Mouse (Mus musculus) hindbrain, embryonic 11.5 days (tissue): ENCODE data around the gene Ptprq. TPM values are rescaled to one million over a fixed set of nuclear protein-coding genes. Genes with fewer than 3 reads are reported as not detected.

Experiments
- ATAC-seq: fragments of 200-750 bp; cut with Nextera tagmentation; 2 replicates; pipeline ENCODE4 v1.8.0; 2017; ENCODE audit warnings: mild to moderate bottlenecking, moderate TSS enrichment, moderate library complexity; ENCODE audit not compliant: low FRiP score
- DNase-seq: peaks from one replicate; pipeline ENCODE4 v3.0.0-alpha.2; 2015; ENCODE audit warnings: low spot score
- H3K27ac ChIP-seq: fragments of 300-500 bp; sonication (generic); 2 replicates; pipeline ENCODE4 v1.5.1; 2014; ENCODE audit warnings: mild to moderate bottlenecking, low read depth, low read length
- H3K27me3 ChIP-seq: fragments of 300-500 bp; sonication (generic); 2 replicates; pipeline ENCODE4 v1.6.1; 2014; ENCODE audit warnings: mild to moderate bottlenecking, low read length, moderate library complexity, mixed read lengths; ENCODE audit not compliant: control insufficient read depth, insufficient read depth
- H3K36me3 ChIP-seq: fragments of 300-500 bp; sonication (generic); 2 replicates; pipeline ENCODE4 v1.6.1; 2014; ENCODE audit warnings: mild to moderate bottlenecking, low read length, moderate library complexity, mixed read lengths; ENCODE audit not compliant: control insufficient read depth, insufficient read depth
- H3K4me1 ChIP-seq: fragments of 300-500 bp; sonication (generic); replicated peaks from 2 replicates; pipeline ENCODE4 v1.6.1; 2014; ENCODE audit warnings: low read length, mixed read lengths; ENCODE audit not compliant: control insufficient read depth, insufficient read depth
- H3K4me2 ChIP-seq: fragments of 300-500 bp; sonication (generic); replicated peaks from 2 replicates; pipeline ENCODE4 v1.6.1; 2014; ENCODE audit warnings: mild to moderate bottlenecking, low read depth, low read length
- H3K4me3 ChIP-seq: fragments of 300-500 bp; sonication (generic); 2 replicates; pipeline ENCODE4 v1.5.1; 2014; ENCODE audit warnings: low read depth, low read length
- H3K9ac ChIP-seq: fragments of 300-500 bp; sonication (generic); 2 replicates; pipeline ENCODE4 v1.6.1; 2014; ENCODE audit warnings: low read depth, low read length
- H3K9me3 ChIP-seq: fragments of 300-500 bp; sonication (generic); 2 replicates; pipeline ENCODE4 v1.6.1; 2016; ENCODE audit warnings: low read length; ENCODE audit not compliant: control insufficient read depth
- WGBS: fragments of 180-500 bp; shearing (Covaris S2); extraction: QIAGEN DNeasy Blood & Tissue Kit; methylation state at CpG from one replicate; pipeline ENCODE4 v1.1.7; 2014; 5-methylcytosine and 5-hydroxymethylcytosine counted together
- polyA plus RNA-seq: library from polyadenylated mRNA; unstranded; fragments of >200 nt; fragmentation: Nextera tagmentation; extraction: Ambion mirVana; gene quantifications from 2 replicates; pipeline ENCODE4 v1.2.1, GENCODE M21; 2014

Gene Ptprq
- polyA plus RNA-seq, 1 experiment from 2014 or later, result 0.03 TPM

GRCm38 (mm10) chr10:107735448-107735847, 15.6 kb upstream of the Ptprq start:
- WGBS, result 72% methylated on average over 7 of the region's 7 CpGs
- H3K9me3 ChIP-seq, result no peaks in the 10 kb centered on the region

GRCm38 (mm10) chr10:107734327-107734726, 14.5 kb upstream of the Ptprq start:
- DNase-seq (no peak), ATAC-seq (peak; percentile 45; the same call in 1 of the 2 replicates)
- Histone ChIP-seq H3K27me3 (no peaks in the 10 kb centered on the region), H3K4me3 (no peak overlapping the region), H3K36me3 (no peaks in the 10 kb centered on the region), H3K4me1 (no peaks in the 10 kb centered on the region), H3K9ac (no peak overlapping the region), H3K27ac (no peak overlapping the region), H3K9me3 (no peaks in the 10 kb centered on the region), H3K4me2 (no peak overlapping the region)

More at GRCm38 (mm10) chr10:107735448-107735847, 15.6 kb upstream of the Ptprq start:
- Histone ChIP-seq H3K36me3 (no peaks in the 10 kb centered on the region), H3K27ac (no peak overlapping the region), H3K27me3 (no peaks in the 10 kb centered on the region), H3K4me2 (no peak overlapping the region), H3K4me3 (no peak overlapping the region), H3K9ac (no peak overlapping the region), H3K4me1 (no peaks in the 10 kb centered on the region)
- ATAC-seq (no peak), DNase-seq (no peak)

GRCm38 (mm10) chr10:107725631-107726030, 5.8 kb upstream of the Ptprq start:
- WGBS, result 68% methylated on average over 7 of the region's 7 CpGs
- Histone ChIP-seq H3K4me2 (no peak overlapping the region), H3K27me3 (no peaks in the 10 kb centered on the region), H3K9me3 (no peaks in the 10 kb centered on the region), H3K9ac (no peak overlapping the region), H3K27ac (no peak overlapping the region), H3K36me3 (no peaks in the 10 kb centered on the region), H3K4me3 (no peak overlapping the region), H3K4me1 (no peaks in the 10 kb centered on the region)
- DNase-seq (no peak), ATAC-seq (no peak)

GRCm38 (mm10) chr10:107704443-107704842, 15.4 kb downstream of the Ptprq start:
- WGBS, result 49% methylated on average over 3 of the region's 3 CpGs
- no peaks in the 10 kb centered on the region for H3K36me3 ChIP-seq
- ATAC-seq (no peak), DNase-seq (peak; percentile 16)
- no peak overlapping the region for H3K4me3 ChIP-seq
- no peak overlapping the region for H3K4me2 ChIP-seq
- H3K9ac ChIP-seq, result no peak overlapping the region
- H3K27ac ChIP-seq, result no peak overlapping the region
- H3K4me1 ChIP-seq, result no peaks in the 10 kb centered on the region
- no peaks in the 10 kb centered on the region for H3K27me3 ChIP-seq
- no peaks in the 10 kb centered on the region for H3K9me3 ChIP-seq

- ATAC-seq (no peak), DNase-seq (no peak)
- Histone ChIP-seq H3K4me2 (no peak overlapping the region), H3K9me3 (no peaks in the 10 kb centered on the region), H3K4me3 (no peak overlapping the region), H3K27ac (no peak overlapping the region), H3K9ac (no peak overlapping the region), H3K4me1 (no peaks in the 10 kb centered on the region), H3K27me3 (no peaks in the 10 kb centered on the region), H3K36me3 (no peaks in the 10 kb centered on the region)
- WGBS, result 86% methylated on average over 3 of the region's 3 CpGs
Observed at GRCm38 (mm10) chr10:107700944-107701343, 18.9 kb downstream of the Ptprq start.

GRCm38 (mm10) chr10:107698716-107699115, 21.1 kb downstream of the Ptprq start:
- no peak overlapping the region for H3K4me2 ChIP-seq
- no peak overlapping the region for H3K27ac ChIP-seq
- 86% methylated on average over 2 of the region's 2 CpGs for WGBS
- no peak overlapping the region for H3K4me3 ChIP-seq
- ATAC-seq (no peak), DNase-seq (no peak)
- no peaks in the 10 kb centered on the region for H3K36me3 ChIP-seq
- H3K4me1 ChIP-seq, result no peaks in the 10 kb centered on the region
- H3K9ac ChIP-seq, result no peak overlapping the region
- H3K9me3 ChIP-seq, result no peaks in the 10 kb centered on the region
- H3K27me3 ChIP-seq, result no peaks in the 10 kb centered on the region

GRCm38 (mm10) chr10:107697177-107697576, 22.7 kb downstream of the Ptprq start:
- Histone ChIP-seq H3K4me1 (no peaks in the 10 kb centered on the region), H3K9me3 (no peaks in the 10 kb centered on the region), H3K27ac (no peak overlapping the region), H3K36me3 (no peaks in the 10 kb centered on the region), H3K4me2 (no peak overlapping the region), H3K9ac (no peak overlapping the region), H3K4me3 (no peak overlapping the region), H3K27me3 (no peaks in the 10 kb centered on the region)
- ATAC-seq, result no peak
- WGBS, result 79% methylated on average over 5 of the region's 5 CpGs
- DNase-seq, result no peak

- H3K9ac ChIP-seq, result no peak overlapping the region
- ATAC-seq (no peak), DNase-seq (no peak)
- WGBS, result 82% methylated on average over 6 of the region's 6 CpGs
- H3K4me2 ChIP-seq, result no peak overlapping the region
- H3K27ac ChIP-seq, result no peak overlapping the region
- no peaks in the 10 kb centered on the region for H3K36me3 ChIP-seq
- H3K27me3 ChIP-seq, result no peaks in the 10 kb centered on the region
- H3K4me1 ChIP-seq, result no peaks in the 10 kb centered on the region
- no peak overlapping the region for H3K4me3 ChIP-seq
- no peaks in the 10 kb centered on the region for H3K9me3 ChIP-seq
Observed at GRCm38 (mm10) chr10:107687382-107687781, 32.5 kb downstream of the Ptprq start.

- Histone ChIP-seq H3K27ac (no peak overlapping the region), H3K36me3 (no peaks in the 10 kb centered on the region)
- no peak for DNase-seq
Observed at GRCm38 (mm10) chr10:107675994-107676393, 43.9 kb downstream of the Ptprq start.

More at GRCm38 (mm10) chr10:107675994-107676393, 43.9 kb downstream of the Ptprq start:
- Histone ChIP-seq H3K9ac (no peak overlapping the region), H3K27me3 (no peaks in the 10 kb centered on the region), H3K4me1 (no peaks in the 10 kb centered on the region), H3K4me2 (no peak overlapping the region), H3K9me3 (no peaks in the 10 kb centered on the region), H3K4me3 (no peak overlapping the region)
- 64% methylated on average over 1 of the region's 1 CpGs for WGBS
- no peak for ATAC-seq
